Mouse (Mus musculus) lung, embryonic 14.5 days (tissue): ENCODE measurements around the gene Ndrg3. TPM values are rescaled to one million over a fixed set of nuclear protein-coding genes. Genes with fewer than 3 reads are reported as not detected.
"Not testable (repeated sequence)": the region's sequence is repeated elsewhere in the genome, so short reads cannot be mapped to it uniquely, and the experiment has no call there.

Experiments
- ATAC-seq: fragments of 200-750 bp; cut with Nextera tagmentation; 2 replicates; pipeline ENCODE4 v1.8.0; 2017; ENCODE audit warnings: mild to moderate bottlenecking, moderate TSS enrichment, moderate library complexity; ENCODE audit not compliant: insufficient read depth
- DNase-seq: peaks from one replicate; pipeline ENCODE4 v3.0.0-alpha.2; 2015
- H3K27ac ChIP-seq: fragments of 300-500 bp; sonication (generic); 2 replicates; pipeline ENCODE4 v1.5.1; 2014; ENCODE audit warnings: low read depth, mild to moderate bottlenecking, moderate library complexity
- H3K27me3 ChIP-seq: fragments of 300-500 bp; sonication (generic); 2 replicates; pipeline ENCODE4 v1.6.1; 2014; ENCODE audit warnings: low read length, control low read depth; ENCODE audit not compliant: insufficient read depth
- H3K36me3 ChIP-seq: fragments of 300-500 bp; sonication (generic); 2 replicates; pipeline ENCODE4 v1.6.1; 2014; ENCODE audit warnings: control low read depth; ENCODE audit not compliant: insufficient read depth
- H3K4me1 ChIP-seq: fragments of 300-500 bp; sonication (generic); 2 replicates; pipeline ENCODE4 v1.6.1; 2014; ENCODE audit warnings: antibody characterized with exemption, control low read depth; ENCODE audit not compliant: insufficient read depth
- H3K4me2 ChIP-seq: fragments of 300-500 bp; sonication (generic); 2 replicates; pipeline ENCODE4 v1.6.1; 2014; ENCODE audit warnings: mild to moderate bottlenecking
- H3K4me3 ChIP-seq: fragments of 300-500 bp; sonication (generic); 2 replicates; pipeline ENCODE4 v1.5.1; 2014; ENCODE audit warnings: low read depth, low read length
- H3K9ac ChIP-seq: fragments of 300-500 bp; sonication (generic); 2 replicates; pipeline ENCODE4 v1.6.1; 2014
- H3K9me3 ChIP-seq: fragments of 300-500 bp; sonication (generic); 2 replicates; pipeline ENCODE4 v1.6.1; 2016; ENCODE audit warnings: low read depth, low read length, control low read depth
- CTCF ChIP-seq: IDR thresholded peaks from 2 replicates; pipeline ENCODE4 v1.5.1; 2016; ENCODE audit warnings: antibody characterized with exemption, low read depth
- WGBS: fragments of 180-500 bp; shearing (Covaris S2); extraction: QIAGEN DNeasy Blood & Tissue Kit; methylation state at CpG from one replicate; pipeline ENCODE4 v1.1.7; 2014; 5-methylcytosine and 5-hydroxymethylcytosine counted together
- polyA plus RNA-seq: library from polyadenylated mRNA; unstranded; fragments of >200 nt; fragmentation: Nextera tagmentation; extraction: Ambion mirVana; gene quantifications from 2 replicates; pipeline ENCODE4 v1.2.1, GENCODE M21; 2014

The Ndrg3 gene
- polyA plus RNA-seq, 1 experiment from 2014 or later: 43.7 TPM

DNA sequence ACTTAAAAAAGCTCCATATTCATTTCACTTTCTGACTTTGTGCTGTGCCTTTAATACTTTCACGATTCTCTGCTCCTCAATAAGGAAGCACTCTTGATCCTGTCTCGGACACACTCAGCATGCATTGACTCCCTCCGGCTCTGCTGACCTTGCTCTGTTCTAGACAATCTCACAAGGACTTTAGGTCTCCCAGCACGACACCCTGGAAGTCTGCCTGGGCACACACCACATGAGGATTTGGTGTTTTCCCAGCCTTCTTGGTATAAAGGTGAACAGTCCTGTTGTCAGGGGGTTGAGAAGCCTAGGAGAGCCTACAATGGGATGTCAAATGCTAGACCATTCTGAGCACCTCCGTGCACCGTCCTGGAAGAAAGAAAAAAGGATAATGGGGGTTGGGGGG, 99.0 kb downstream of the Ndrg3 start:
- no peak for TF ChIP-seq CTCF
- DNase-seq (no peak), ATAC-seq (no peak)
- no peaks in the 10 kb centered on the region for H3K27me3 ChIP-seq
- H3K36me3 ChIP-seq: no peaks in the 10 kb centered on the region
- H3K9ac ChIP-seq: no peak overlapping the region
- WGBS: 66% methylated on average over 6 of the region's 6 CpGs
- H3K4me3 ChIP-seq: no peak overlapping the region
- no peak overlapping the region for H3K4me2 ChIP-seq
- no peaks in the 10 kb centered on the region for H3K9me3 ChIP-seq
- H3K4me1 ChIP-seq: no peaks in the 10 kb centered on the region
- H3K27ac ChIP-seq: no peak overlapping the region

DNA sequence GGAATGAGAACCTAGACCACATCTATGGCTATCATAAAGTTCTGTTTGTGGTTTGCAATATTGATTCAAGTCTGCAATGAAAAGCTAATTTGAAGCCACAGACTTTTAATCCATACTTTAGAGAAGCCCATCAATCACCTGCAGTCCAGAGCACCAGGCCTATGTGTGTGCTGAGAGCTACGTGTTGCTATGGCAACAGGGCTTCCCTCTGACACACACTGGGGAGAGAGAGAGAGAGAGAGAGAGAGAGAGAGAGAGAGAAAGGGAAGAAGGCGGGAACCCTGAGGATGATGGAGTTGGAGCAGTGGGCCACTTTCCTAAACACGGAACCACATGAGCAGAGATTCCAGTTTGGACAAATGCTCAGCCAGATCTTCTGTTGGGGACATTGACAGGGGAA, 99.6 kb downstream of the Ndrg3 start:
- Histone ChIP-seq H3K4me3 (no peak overlapping the region), H3K4me1 (no peaks in the 10 kb centered on the region), H3K27me3 (no peaks in the 10 kb centered on the region), H3K4me2 (no peak overlapping the region), H3K36me3 (no peaks in the 10 kb centered on the region), H3K27ac (no peak overlapping the region), H3K9me3 (no peaks in the 10 kb centered on the region), H3K9ac (no peak overlapping the region)
- ATAC-seq (no peak), DNase-seq (no peak)
- WGBS: 27% methylated on average over 3 of the region's 3 CpGs
- TF ChIP-seq CTCF: no peak

DNA sequence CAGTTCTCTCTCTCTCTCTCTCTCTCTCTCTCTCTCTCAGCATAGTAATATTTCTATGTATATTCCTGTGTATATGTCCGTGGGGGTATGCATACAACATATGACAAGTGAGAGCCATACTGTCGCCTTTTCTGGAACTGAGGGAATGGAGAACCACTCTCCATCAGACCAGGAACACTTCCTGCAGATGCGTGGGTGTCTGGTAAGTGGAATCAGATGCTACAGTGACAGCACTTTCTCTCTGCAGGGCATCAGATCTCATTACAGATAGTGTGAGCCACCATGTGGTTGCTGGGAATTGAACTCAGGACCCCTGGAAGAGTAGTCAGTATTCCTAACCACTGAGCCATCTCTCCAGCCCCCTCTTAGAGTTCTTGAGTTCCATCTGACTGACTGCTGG, 103.4 kb downstream of the Ndrg3 start:
- Histone ChIP-seq H3K27me3 (no peaks in the 10 kb centered on the region), H3K9me3 (no peaks in the 10 kb centered on the region), H3K9ac (no peak overlapping the region), H3K4me2 (no peak overlapping the region), H3K27ac (no peak overlapping the region), H3K36me3 (no peaks in the 10 kb centered on the region), H3K4me3 (no peak overlapping the region), H3K4me1 (no peaks in the 10 kb centered on the region)
- ATAC-seq: no peak
- WGBS: 54% methylated on average over 3 of the region's 3 CpGs
- TF ChIP-seq CTCF: no peak
- no peak for DNase-seq

DNA sequence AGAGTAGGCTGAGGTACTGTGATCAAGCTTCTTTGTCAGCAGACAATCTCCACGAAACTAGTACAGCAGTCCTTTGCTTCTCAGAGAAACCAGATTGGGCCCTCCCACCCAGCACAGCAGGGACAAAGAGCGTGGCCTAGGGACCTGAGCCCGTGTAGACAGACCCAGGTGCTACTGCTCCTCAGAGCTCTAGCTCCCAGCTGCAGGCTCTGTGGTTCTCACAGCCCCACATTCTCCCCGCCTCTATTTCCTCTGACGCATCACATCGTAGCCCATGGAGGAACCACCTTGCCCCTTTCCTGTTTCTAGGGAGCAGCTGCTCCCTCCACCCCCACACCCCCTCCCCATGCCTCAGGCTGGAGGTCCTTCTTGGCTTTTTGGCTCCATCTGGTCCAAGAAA, 104.8 kb downstream of the Ndrg3 start, which contains the start of gene Sla2:
Sla2 (minus strand) TSS at position 176 of the 400 bp plus-strand sequence.
- H3K9me3 ChIP-seq: no peaks in the 10 kb centered on the region
- H3K27ac ChIP-seq: no peak within 1 kb of the TSS
- H3K4me2 ChIP-seq: no peak within 1 kb of the TSS
- H3K27me3 ChIP-seq: no peaks in the 10 kb centered on the region
- no peak within 1 kb of the TSS for H3K4me3 ChIP-seq
- DNase-seq (no peak), ATAC-seq (no peak)
- H3K9ac ChIP-seq: no peak within 1 kb of the TSS
- WGBS: 51% methylated on average over 6 of the region's 6 CpGs
- no peaks in the 10 kb centered on the region for H3K36me3 ChIP-seq
- no peaks in the 10 kb centered on the region for H3K4me1 ChIP-seq
- no peak for TF ChIP-seq CTCF

DNA sequence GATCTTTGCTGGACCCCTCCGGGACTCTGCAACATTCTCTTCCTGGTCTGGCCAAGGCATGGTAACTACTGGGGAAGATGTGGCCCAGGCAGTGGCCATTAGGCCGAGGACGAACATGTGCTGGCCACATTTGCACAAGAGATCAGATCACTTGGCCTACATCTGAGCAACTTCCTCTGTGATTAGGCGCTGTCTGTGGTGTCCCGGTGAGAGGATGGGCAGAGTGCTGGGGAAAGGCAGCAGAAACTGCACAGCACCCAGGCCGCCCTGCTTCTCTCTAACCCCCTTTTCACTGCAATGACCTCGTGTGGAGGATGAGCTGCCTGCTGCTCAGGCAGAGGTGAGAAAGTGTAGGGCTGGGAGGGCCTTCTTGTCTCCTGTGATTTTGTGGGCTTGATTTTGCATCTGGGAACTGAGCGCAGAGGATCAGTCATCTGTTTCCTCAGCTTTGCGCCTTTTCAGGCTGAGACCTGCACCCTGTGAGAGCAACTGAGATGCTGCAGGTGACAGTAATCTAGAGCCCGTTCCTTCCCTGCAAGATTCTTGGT, 105.7 kb downstream of the Ndrg3 start:
- TF ChIP-seq CTCF: no peak
- WGBS: 75% methylated on average over 10 of the region's 10 CpGs

DNA sequence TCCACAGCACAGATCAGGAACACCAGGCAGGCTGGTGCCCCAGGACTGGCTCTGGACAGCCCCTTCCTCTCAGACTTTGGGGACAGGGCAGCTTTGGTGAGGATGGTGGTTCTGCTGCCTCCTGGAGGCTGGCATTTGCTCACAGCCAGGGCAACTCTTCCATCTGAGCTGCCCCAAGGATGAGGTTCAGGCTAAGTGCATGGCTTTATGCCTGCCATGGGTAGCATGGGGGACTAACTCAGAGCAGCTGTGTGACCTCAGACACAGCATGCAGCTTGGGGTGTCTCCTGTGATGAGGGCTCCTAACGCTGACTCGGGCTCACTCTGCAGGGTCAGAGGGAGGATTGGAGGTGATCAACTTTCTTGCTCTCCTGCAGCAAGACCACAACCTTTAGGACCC, 106.2 kb downstream of the Ndrg3 start:
- 56% methylated on average over 2 of the region's 2 CpGs for WGBS

More for the DNA sequence above, 105.7 kb downstream of the Ndrg3 start:
- Histone ChIP-seq H3K9me3 (no peaks in the 10 kb centered on the region), H3K9ac (no peak overlapping the region), H3K27ac (no peak overlapping the region), H3K4me3 (no peak overlapping the region), H3K4me1 (no peaks in the 10 kb centered on the region), H3K4me2 (no peak overlapping the region), H3K36me3 (no peaks in the 10 kb centered on the region), H3K27me3 (no peaks in the 10 kb centered on the region)
- DNase-seq (no peak), ATAC-seq (no peak)

DNA sequence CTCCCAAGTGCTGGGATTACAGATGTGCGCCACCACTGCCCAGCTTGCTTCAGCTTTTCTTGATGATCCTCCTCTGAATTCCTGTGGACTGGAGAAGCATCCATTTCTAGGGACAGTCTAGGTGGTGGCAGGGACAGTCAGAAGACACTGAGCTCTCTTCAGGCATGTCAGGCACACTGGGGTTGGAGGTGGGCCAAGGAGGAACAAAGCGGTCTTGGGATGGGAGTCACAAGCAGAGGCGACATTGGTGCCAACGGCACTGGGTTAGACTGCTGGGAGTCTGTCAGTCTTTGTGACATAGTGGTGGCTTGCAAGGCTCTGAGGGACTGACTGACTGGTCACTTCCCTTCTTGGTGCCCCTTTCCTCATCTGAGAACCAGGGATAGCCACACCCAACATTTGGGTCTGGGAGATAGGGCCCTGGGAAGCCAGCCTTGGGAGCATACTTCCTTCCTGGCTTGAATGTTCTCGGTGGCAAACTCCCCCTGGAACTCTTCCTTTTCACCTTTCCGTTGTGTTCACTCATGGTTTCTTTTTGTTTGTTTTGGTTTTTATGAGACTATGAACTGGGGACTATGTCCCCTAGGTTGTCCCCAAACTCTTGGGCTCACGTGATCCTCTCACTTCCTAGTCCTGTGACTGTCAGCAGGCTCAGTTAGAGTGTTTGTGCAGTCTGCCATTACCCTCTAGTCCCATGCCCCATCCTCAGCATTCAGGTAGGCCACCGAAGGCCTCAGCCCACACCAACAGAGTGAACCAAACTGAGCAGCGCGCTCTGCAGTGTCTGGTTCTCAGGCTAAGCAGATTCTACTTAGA, 107.3 kb downstream of the Ndrg3 start:
- no peak for DNase-seq
- Histone ChIP-seq H3K9ac (no peak overlapping the region), H3K4me1 (no peaks in the 10 kb centered on the region), H3K27ac (no peak overlapping the region), H3K4me3 (no peak overlapping the region), H3K4me2 (no peak overlapping the region), H3K36me3 (no peaks in the 10 kb centered on the region), H3K27me3 (no peaks in the 10 kb centered on the region), H3K9me3 (no peaks in the 10 kb centered on the region)
- TF ChIP-seq CTCF: no peak
- ATAC-seq: no peak
- 77% methylated on average over 10 of the region's 10 CpGs for WGBS

More for the DNA sequence above, 106.2 kb downstream of the Ndrg3 start:
- H3K4me1 ChIP-seq, H3K9ac ChIP-seq, DNase-seq, H3K36me3 ChIP-seq, H3K9me3 ChIP-seq, H3K27me3 ChIP-seq, H3K4me2 ChIP-seq, ATAC-seq, H3K27ac ChIP-seq, H3K4me3 ChIP-seq: not testable (repeated sequence)
